Mouse (Mus musculus): ENCODE measurements around the gene Sox6. TPM values are rescaled to one million over a fixed set of nuclear protein-coding genes. Genes with fewer than 3 reads are reported as not detected.

The Sox6 gene
- polyA plus RNA-seq, 1 experiment = 2.9 TPM

DNA sequence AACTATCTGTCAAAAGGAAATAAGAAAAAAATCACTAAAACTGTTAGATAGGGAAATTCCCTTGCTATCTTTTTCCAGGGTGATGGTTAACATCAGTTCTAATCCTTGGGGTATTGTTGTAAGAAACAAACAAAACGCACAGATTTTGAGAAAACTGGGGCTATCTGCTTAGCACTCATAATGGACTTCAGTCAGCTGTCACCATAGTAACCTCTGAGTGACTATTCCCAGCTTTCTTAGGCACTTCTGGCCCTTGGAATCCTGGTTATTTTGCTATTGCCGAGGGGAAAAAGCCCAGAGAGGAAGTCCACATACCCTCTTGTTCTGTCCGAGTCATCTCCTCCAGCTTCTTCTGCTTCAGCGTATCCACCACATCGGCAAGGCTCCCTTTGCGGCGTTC lies 261.9 kb downstream of the Sox6 start:
- Histone ChIP-seq H3K4me1 (ENCODE audit: control insufficient read depth, insufficient read depth, low read length) (no peaks in the 10 kb centered on the region), H3K4me3 (ENCODE audit: insufficient read depth, low read length) (no peak overlapping the region), H3K27ac (ENCODE audit: insufficient read depth, low read length) (no peak overlapping the region)
- TF ChIP-seq POLR2A (IDR thresholded peaks at IDR 0.05; ENCODE audit: low read depth, low read length) (no peak), CTCF (IDR thresholded peaks at IDR 0.05; ENCODE audit: borderline replicate concordance, insufficient read depth, low read length) (no peak)

DNA sequence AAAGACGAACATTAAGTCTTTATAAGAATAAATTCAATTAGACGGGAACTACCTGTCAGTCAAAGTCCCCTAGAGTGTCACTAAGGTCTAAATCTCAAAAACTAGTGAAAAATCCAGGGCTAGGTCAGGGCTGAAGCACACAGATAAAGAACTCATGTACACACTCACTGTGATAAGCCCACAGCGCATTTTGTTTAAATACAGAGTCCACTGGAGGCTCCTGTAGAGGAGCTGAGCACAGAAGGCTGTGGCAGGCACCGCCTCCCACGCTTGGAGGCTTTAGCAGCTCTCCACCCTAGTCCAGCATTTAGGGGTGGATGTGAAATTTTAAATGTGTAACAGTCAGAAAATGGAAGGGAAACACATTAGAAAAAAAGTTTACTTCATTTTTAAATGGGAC lies 262.3 kb downstream of the Sox6 start:
- Histone ChIP-seq H3K4me3 (ENCODE audit: insufficient read depth, low read length) (no peak overlapping the region), H3K4me1 (ENCODE audit: control insufficient read depth, insufficient read depth, low read length) (no peaks in the 10 kb centered on the region), H3K27ac (ENCODE audit: insufficient read depth, low read length) (no peak overlapping the region)
- TF ChIP-seq POLR2A (IDR thresholded peaks at IDR 0.05; ENCODE audit: low read depth, low read length) = no peak
- TF ChIP-seq CTCF (IDR thresholded peaks at IDR 0.05; ENCODE audit: borderline replicate concordance, insufficient read depth, low read length) = no peak

DNA sequence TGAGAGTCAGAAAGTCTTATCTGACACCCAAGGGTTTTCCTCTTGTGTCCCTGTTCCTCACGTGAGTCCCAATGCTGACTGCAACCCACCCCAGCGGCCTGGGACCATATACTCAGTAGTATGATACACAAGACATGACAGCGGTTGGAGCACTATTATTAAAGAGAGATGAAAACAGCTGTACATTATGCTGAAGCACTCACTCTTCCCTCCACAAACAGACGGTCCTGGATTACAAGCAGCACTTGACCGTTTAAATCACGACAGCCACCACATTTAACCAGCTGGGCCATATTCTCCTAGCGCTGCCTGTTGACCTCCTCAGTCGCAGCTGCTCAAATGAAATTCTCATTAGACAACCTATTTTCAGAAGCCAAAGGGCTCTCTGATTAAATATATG lies 272.3 kb downstream of the Sox6 start:
- H3K4me3 ChIP-seq (ENCODE audit: insufficient read depth, low read length) = no peak overlapping the region
- TF ChIP-seq POLR2A (IDR thresholded peaks at IDR 0.05; ENCODE audit: low read depth, low read length) (no peak), CTCF (IDR thresholded peaks at IDR 0.05; ENCODE audit: borderline replicate concordance, insufficient read depth, low read length) (no peak)
- H3K27ac ChIP-seq (ENCODE audit: insufficient read depth, low read length) = no peak overlapping the region
- H3K4me1 ChIP-seq (ENCODE audit: control insufficient read depth, insufficient read depth, low read length) = no peaks in the 10 kb centered on the region

DNA sequence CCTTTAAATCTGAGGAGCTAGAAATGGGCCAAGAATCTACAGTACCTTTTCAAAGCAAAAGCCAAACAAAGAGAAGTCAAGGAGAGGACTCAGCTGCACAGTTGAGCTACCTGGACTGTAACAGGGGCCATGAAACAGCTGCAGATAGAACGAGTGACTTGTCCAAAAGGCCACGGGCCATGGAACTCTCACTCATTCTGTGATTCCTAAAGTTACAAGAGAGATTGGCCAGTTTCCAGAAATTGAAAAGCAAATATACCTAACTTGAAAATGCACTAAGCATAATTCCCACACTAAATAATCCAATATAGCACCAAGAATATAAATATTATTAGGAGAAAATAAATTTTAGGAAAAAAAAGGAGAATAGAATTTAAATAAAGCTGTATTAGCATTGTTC lies 274.7 kb downstream of the Sox6 start:
- no peak for TF ChIP-seq CTCF (IDR thresholded peaks at IDR 0.05; ENCODE audit: borderline replicate concordance, insufficient read depth, low read length)
- TF ChIP-seq POLR2A (IDR thresholded peaks at IDR 0.05; ENCODE audit: low read depth, low read length) = no peak
- H3K4me1 ChIP-seq (ENCODE audit: control insufficient read depth, insufficient read depth, low read length) = no peaks in the 10 kb centered on the region
- no peak overlapping the region for H3K4me3 ChIP-seq (ENCODE audit: insufficient read depth, low read length)
- H3K27ac ChIP-seq (ENCODE audit: insufficient read depth, low read length) = no peak overlapping the region

DNA sequence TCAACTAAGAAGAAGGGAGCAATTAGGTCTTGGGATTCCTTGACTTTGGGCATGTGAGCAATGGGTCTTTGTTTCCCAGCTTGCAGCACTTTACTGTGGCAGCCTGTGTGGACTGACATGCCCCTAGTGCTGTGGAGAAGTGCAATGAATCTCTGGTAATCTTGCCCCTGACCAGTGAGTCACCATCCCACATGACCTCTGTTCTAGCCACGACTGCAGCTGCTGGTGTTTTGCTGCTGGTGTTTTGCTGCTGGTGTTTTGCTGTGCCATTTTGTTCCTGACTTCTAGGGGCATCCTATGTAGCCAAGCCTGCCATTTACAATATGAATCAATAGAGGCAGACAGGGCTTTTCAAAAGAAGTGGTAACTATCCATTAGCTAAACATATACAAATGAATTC lies 280.4 kb downstream of the Sox6 start:
- H3K4me1 ChIP-seq (ENCODE audit: control insufficient read depth, insufficient read depth, low read length) = no peaks in the 10 kb centered on the region
- TF ChIP-seq POLR2A (IDR thresholded peaks at IDR 0.05; ENCODE audit: low read depth, low read length) (no peak), CTCF (IDR thresholded peaks at IDR 0.05; ENCODE audit: borderline replicate concordance, insufficient read depth, low read length) (no peak)
- H3K4me3 ChIP-seq (ENCODE audit: insufficient read depth, low read length) = no peak overlapping the region
- H3K27ac ChIP-seq (ENCODE audit: insufficient read depth, low read length) = no peak overlapping the region

DNA sequence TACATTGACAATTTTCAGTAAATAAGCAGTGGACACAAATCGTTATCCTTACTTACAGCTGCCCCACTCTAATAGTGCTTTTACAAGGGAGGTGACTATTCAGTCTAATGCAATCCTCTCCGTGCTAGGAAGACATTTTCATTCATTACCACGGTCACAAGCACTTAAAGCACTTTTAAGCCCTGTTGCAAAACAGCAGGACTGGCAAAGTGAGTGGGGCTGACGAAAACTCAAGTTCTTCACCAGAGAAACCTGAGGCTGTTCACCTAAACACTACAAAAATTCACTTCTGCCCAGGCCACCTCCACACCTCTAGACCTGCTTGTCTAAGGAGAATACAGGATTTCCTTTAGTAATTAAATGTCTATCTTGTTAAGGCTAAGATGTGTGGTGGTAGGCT lies 283.3 kb downstream of the Sox6 start:
- H3K27ac ChIP-seq (ENCODE audit: insufficient read depth, low read length) = no peak overlapping the region
- H3K4me3 ChIP-seq (ENCODE audit: insufficient read depth, low read length) = no peak overlapping the region
- H3K4me1 ChIP-seq (ENCODE audit: control insufficient read depth, insufficient read depth, low read length) = no peaks in the 10 kb centered on the region
- TF ChIP-seq CTCF (IDR thresholded peaks at IDR 0.05; ENCODE audit: borderline replicate concordance, insufficient read depth, low read length) (no peak), POLR2A (IDR thresholded peaks at IDR 0.05; ENCODE audit: low read depth, low read length) (no peak)

DNA sequence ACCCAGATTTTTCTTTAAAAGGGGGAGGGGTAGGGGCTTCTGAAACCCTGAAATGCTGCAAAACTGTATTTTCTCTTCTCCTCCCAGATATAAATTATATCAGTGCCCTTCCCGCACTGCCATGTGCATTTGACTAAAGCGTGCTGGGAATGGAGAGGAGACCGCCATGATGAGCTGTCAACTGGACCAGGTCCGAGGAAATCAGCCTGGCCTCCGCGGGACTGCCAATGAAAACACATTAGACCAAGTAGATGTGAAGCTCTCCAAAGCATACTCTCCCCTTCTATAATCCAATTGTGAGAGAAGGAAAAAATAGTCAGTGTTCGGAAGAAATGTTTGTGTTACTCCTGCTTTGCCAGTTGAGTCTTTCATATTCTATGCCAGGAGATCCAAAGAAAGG lies 284.4 kb downstream of the Sox6 start:
- Histone ChIP-seq H3K4me3 (ENCODE audit: insufficient read depth, low read length) (no peak overlapping the region), H3K4me1 (ENCODE audit: control insufficient read depth, insufficient read depth, low read length) (no peaks in the 10 kb centered on the region), H3K27ac (ENCODE audit: insufficient read depth, low read length) (no peak overlapping the region)
- TF ChIP-seq CTCF (IDR thresholded peaks at IDR 0.05; ENCODE audit: borderline replicate concordance, insufficient read depth, low read length) (no peak), POLR2A (IDR thresholded peaks at IDR 0.05; ENCODE audit: low read depth, low read length) (no peak)

DNA sequence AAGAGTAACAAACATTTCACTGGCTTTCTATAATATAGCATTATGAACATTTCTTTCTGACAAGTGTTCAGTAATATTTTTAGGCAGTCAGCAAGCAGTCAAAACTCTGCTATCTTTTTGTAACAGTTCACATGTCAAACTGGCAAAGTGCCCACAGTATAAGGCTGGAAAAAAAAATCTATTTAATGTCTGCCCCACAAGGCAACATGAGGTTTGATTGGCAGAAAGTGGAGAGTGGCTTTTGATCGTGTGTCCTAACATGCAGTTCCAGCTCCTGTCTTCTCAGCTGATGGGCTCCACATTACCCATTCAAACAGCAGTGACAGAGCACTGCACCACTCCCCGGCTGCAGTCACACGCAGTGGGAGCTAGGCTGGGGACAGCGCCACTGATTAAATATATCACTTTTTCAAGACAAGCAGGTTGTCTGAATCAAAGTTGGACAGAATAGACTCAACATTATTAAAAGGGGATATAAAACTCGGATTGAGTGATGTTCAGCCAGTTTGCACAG lies 286.4 kb downstream of the Sox6 start:
- Histone ChIP-seq H3K4me1 (ENCODE audit: control insufficient read depth, insufficient read depth, low read length) (no peaks in the 10 kb centered on the region), H3K27ac (ENCODE audit: insufficient read depth, low read length) (no peak overlapping the region), H3K4me3 (ENCODE audit: insufficient read depth, low read length) (no peak overlapping the region)
- TF ChIP-seq POLR2A (IDR thresholded peaks at IDR 0.05; ENCODE audit: low read depth, low read length) (no peak), CTCF (IDR thresholded peaks at IDR 0.05; ENCODE audit: borderline replicate concordance, insufficient read depth, low read length) (no peak)

DNA sequence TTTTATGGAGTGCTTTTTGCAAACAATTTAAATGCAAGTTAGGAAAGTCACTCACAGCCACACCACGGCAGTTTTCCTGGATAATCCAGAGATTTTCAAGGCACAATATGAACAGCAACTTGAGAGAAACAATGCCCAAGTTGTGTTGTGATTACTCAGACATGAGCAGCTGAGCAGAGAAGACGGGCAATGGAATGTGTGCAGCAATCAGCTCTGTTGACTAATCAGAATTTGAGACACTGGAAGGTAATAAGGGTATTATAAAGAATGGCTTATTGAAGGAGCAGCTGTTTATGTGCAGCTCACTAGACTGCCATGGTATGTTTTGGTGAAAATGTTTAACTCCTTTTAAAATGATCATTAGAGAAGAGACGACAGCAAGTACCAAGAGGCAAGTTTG lies 287.5 kb downstream of the Sox6 start:
- no peaks in the 10 kb centered on the region for H3K4me1 ChIP-seq (ENCODE audit: control insufficient read depth, insufficient read depth, low read length)
- no peak overlapping the region for H3K27ac ChIP-seq (ENCODE audit: insufficient read depth, low read length)
- no peak for TF ChIP-seq CTCF (IDR thresholded peaks at IDR 0.05; ENCODE audit: borderline replicate concordance, insufficient read depth, low read length)
- no peak for TF ChIP-seq POLR2A (IDR thresholded peaks at IDR 0.05; ENCODE audit: low read depth, low read length)
- H3K4me3 ChIP-seq (ENCODE audit: insufficient read depth, low read length) = no peak overlapping the region

DNA sequence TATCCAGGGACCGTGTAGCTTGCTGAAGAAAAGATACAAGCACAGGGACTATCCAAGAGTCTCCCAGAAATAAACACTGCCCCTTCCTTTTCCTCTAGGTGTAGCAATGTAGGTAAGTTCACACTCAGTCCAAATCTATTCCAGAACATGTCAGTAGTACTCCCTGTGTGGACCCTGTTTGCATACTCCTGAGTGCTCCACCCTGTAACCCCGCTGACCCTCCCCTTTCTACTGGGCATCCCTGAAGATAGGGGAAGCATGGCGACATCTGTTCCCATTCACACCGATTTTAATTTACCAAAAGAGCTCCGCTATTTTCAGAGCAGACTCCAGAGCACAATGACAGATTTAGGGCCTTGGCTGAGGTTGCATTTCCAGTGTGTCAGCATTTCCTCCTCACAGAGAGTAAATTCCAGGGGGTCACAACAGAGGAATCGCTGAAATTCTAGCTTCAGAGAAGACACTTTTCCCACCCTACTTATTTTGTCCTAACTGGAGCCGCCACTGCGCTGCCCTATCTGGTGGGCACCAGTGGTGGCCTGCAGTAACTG lies 288.2 kb downstream of the Sox6 start:
- H3K4me3 ChIP-seq (ENCODE audit: insufficient read depth, low read length) = no peak overlapping the region
- H3K4me1 ChIP-seq (ENCODE audit: control insufficient read depth, insufficient read depth, low read length) = no peaks in the 10 kb centered on the region
- H3K27ac ChIP-seq (ENCODE audit: insufficient read depth, low read length) = no peak overlapping the region
- TF ChIP-seq POLR2A (IDR thresholded peaks at IDR 0.05; ENCODE audit: low read depth, low read length) (no peak), CTCF (IDR thresholded peaks at IDR 0.05; ENCODE audit: borderline replicate concordance, insufficient read depth, low read length) (no peak)

DNA sequence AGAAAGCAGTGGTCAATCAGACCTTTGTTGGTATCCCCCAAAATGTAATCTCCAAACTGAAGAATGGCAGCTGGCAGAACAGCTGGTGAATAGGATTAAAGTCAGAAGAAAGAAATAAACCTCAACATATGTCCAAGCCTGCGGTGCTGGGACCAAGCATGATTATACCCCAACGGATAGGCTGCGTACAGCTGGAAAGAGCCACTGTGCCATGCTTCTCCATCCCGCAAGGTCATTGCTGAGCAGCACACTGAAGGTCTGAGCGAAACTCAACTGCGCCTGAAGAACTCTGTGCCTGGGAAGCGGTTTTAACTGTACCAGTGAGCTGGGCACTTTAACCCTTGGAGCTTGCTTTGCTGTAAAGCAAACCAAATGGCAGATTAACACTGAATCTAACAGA lies 291.1 kb downstream of the Sox6 start:
- TF ChIP-seq CTCF (IDR thresholded peaks at IDR 0.05; ENCODE audit: borderline replicate concordance, insufficient read depth, low read length) = no peak
- no peak for TF ChIP-seq POLR2A (IDR thresholded peaks at IDR 0.05; ENCODE audit: low read depth, low read length)
- Histone ChIP-seq H3K4me1 (ENCODE audit: control insufficient read depth, insufficient read depth, low read length) (no peaks in the 10 kb centered on the region), H3K4me3 (ENCODE audit: insufficient read depth, low read length) (no peak overlapping the region), H3K27ac (ENCODE audit: insufficient read depth, low read length) (no peak overlapping the region)

Measured in embryonic fibroblast, embryonic 13.5 days (primary cell).